Mouse (Mus musculus) hematopoietic multipotent progenitor cell, adult 10-12 weeks (in vitro differentiated cells): ENCODE data around the gene Olfr808. TPM values are rescaled to one million over a fixed set of nuclear protein-coding genes. Genes with fewer than 3 reads are reported as not detected.

ENCODE experiments used
- polyA plus RNA-seq: library from polyadenylated mRNA; stranded (reverse); fragments of >175 nt; gene quantifications from 2 replicates; pipeline ENCODE4 v1.2.3, GENCODE M21; 2012; ENCODE audit warnings: low replicate concordance

Gene Olfr808
- not detected in 2 replicates for polyA plus RNA-seq

DNA sequence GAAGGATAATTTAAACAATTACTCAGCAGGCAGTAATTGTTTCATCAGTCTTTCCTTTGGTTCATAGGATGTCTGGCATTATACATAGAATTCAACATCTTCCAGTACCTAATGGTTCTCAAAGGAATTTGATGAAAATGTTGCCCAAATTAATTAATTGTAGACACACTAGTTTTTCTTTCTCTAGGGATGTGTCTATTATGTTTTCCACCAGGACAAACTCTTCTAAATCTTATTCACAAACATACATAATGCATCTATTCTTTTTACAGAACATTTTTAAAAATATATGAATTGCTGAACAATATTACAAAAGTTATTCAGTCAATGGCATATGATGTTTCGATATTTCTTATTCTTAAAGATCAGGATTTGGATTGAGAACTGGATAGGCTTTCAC is at the start of gene Olfr808:
Gene Olfr808, plus strand, starts transcription at position 301 of the 400 bp plus-strand sequence.

GRCm38 (mm10) chr10:129729275-129729674 is 36.0 kb upstream of the Olfr808 start, which contains the start of gene Olfr805:
Gene Olfr805 (minus strand): TSS chr10:129729375.

DNA sequence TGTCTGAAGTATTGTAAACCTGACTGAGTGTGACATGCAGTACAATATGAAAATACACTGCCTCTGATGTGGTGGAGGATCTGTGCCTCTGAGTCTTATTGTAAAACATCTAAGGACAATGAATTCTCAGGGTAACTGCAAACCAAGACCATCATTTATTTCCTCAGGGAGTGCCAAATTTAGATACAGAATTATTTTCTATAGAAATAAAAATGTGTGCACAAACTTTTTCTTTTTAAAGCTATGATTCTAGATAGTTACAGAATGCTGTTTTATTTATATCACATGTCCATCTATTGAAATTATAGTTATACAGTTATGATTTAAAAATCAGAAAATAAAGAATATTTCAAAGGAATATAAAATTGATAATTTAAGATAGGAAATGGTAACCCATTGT is 23.5 kb upstream of the Olfr808 start, which contains the start of gene Olfr806:
Gene Olfr806, minus strand, starts transcription at position 101 of the 400 bp plus-strand sequence.

DNA sequence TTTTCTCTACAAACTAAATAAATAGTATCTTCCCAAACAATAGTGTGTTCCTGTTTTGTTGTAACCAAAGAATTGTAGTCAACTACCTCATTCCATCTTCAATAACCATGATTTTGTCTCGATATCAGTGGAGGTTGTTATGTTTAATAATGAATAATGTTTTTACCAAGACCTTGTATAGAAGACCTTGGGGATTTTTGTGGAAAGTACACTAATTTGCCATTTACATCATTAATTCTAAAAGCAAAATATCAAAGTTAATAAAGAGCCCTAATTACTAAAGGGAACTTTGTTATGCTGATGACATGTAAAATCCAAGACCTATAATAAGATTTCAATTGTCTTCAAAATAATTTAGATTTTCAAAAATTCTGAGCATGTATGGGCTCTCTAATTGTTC is 7.6 kb upstream of the Olfr808 start, which contains the start of gene Olfr807:
Gene Olfr807, minus strand, starts transcription at position 101 of the 400 bp plus-strand sequence.

DNA sequence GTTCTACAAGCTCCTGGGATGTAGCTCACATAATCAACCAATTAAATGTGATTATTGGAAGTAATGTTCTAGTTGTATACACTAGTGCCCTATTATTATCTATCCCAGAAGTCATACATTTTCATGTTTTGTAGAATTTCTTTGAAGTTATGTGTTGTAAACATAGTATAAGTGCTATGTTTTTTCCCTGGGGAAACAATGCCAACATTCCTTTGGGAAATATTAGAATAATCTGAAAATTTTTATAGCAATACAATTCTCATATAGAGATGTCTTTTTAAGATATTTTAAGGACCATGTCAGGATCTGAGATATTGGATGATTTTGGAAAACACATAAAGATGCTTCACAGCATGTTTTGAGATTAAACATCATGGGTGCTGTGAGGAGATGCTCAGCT is 9.1 kb downstream of the Olfr808 start, which contains the start of gene Olfr809:
Gene Olfr809, plus strand, starts transcription at position 301 of the 400 bp plus-strand sequence.

DNA sequence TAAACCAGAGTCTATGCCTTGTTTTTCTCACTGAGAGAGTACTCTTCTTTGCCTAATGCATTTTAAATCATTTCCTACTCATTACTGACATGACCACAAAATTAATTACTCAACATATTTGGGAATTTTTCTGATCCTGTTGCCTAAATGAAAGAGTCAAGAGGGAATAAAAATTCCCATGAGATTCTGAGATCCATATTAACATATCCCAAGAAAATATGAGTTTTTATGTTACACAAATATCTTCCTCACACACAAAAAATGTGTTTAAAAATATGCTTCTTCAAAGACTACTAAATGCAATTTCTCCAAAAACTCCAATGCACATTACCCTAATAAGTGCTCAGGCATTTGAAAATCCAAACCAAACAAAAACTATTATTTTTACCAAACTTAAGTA is 29.5 kb downstream of the Olfr808 start, which contains the start of gene Olfr810:
Gene Olfr810, minus strand, starts transcription at position 101 of the 400 bp plus-strand sequence.

DNA sequence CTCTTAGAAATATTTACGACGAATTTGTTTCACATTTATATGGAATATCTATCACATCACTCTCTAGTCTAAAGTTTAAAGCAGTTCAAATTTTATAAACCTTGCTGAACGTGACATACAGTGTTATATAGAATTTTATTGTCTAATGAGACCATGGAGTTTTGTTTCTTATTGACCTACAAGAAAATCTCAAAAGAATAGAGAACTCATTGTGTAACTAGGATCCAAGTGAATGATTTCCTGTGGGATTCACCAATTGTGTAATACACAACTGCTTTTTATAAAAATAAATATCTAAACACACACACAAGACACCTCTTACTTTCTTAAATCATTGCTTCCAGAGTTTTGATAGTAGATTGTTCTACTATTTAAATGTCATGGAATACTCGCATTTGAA is 39.0 kb downstream of the Olfr808 start, which contains the start of gene Olfr811:
Gene Olfr811, minus strand, starts transcription at position 101 of the 400 bp plus-strand sequence.

Other genes starting within 250 kb of the Olfr808 start
- gene Olfr791, start 243.7 kb upstream of the Olfr808 start, polyA plus RNA-seq = not detected in 2 replicates
- not detected in 2 replicates for gene Olfr792, start 226.3 kb upstream of the Olfr808 start, polyA plus RNA-seq
- not detected in 2 replicates for gene Olfr794, start 197.8 kb upstream of the Olfr808 start, polyA plus RNA-seq
- not detected in 2 replicates for gene Olfr796, start 152.9 kb upstream of the Olfr808 start, polyA plus RNA-seq
- gene Olfr798, start 137.5 kb upstream of the Olfr808 start, polyA plus RNA-seq = not detected in 2 replicates
- not detected in 2 replicates for gene Olfr799, start 128.0 kb upstream of the Olfr808 start, polyA plus RNA-seq
- gene Olfr800, start 107.8 kb upstream of the Olfr808 start, polyA plus RNA-seq = not detected in 2 replicates
- gene Olfr801, start 91.6 kb upstream of the Olfr808 start, polyA plus RNA-seq = not detected in 2 replicates
- 0.15 TPM in 1 of 2 replicates, not detected in the other for gene Olfr802, start 77.3 kb upstream of the Olfr808 start, polyA plus RNA-seq
- not detected in 2 replicates for gene Olfr803, start 71.2 kb upstream of the Olfr808 start, polyA plus RNA-seq
- gene Olfr804, start 62.3 kb upstream of the Olfr808 start, polyA plus RNA-seq = not detected in 2 replicates
- gene Olfr805, start 36.1 kb upstream of the Olfr808 start, polyA plus RNA-seq = not detected in 2 replicates
- gene Olfr806, start 23.6 kb upstream of the Olfr808 start, polyA plus RNA-seq = not detected in 2 replicates
- gene Olfr807, start 7.7 kb upstream of the Olfr808 start, polyA plus RNA-seq = not detected in 2 replicates
- not detected in 2 replicates for gene Olfr809, start 9.2 kb downstream of the Olfr808 start, polyA plus RNA-seq
- gene Olfr810, start 29.4 kb downstream of the Olfr808 start, polyA plus RNA-seq = not detected in 2 replicates
- not detected in 2 replicates for gene Olfr811, start 38.9 kb downstream of the Olfr808 start, polyA plus RNA-seq
- gene Olfr812, start 80.6 kb downstream of the Olfr808 start, polyA plus RNA-seq = not detected in 2 replicates
- not detected in 2 replicates for gene Olfr813, start 89.9 kb downstream of the Olfr808 start, polyA plus RNA-seq
- not detected in 2 replicates for gene Olfr814, start 114.4 kb downstream of the Olfr808 start, polyA plus RNA-seq
- gene Olfr815, start 140.4 kb downstream of the Olfr808 start, polyA plus RNA-seq = not detected in 2 replicates
- not detected in 2 replicates for gene Olfr816, start 150.1 kb downstream of the Olfr808 start, polyA plus RNA-seq
- gene Olfr818, start 183.6 kb downstream of the Olfr808 start, polyA plus RNA-seq = not detected in 2 replicates
- gene Olfr819, start 201.8 kb downstream of the Olfr808 start, polyA plus RNA-seq = not detected in 2 replicates
- not detected in 2 replicates for gene Olfr247, start 210.7 kb downstream of the Olfr808 start, polyA plus RNA-seq
- gene Gm10310, start 219.6 kb downstream of the Olfr808 start, polyA plus RNA-seq = not detected in 2 replicates
- gene Olfr820, start 247.1 kb downstream of the Olfr808 start, polyA plus RNA-seq = not detected in 2 replicates